Mouse (Mus musculus) heart, embryonic 14.5 days (tissue): ENCODE results near the gene Map3k5. TPM values are rescaled to one million over a fixed set of nuclear protein-coding genes. Genes with fewer than 3 reads are reported as not detected.

ENCODE experiments used
- ATAC-seq: fragments of 200-750 bp; cut with Nextera tagmentation; 2 replicates; pipeline ENCODE4 v1.8.0; 2017; ENCODE audit warnings: low read depth, moderate TSS enrichment; ENCODE audit not compliant: insufficient number of reproducible peaks, insufficient read depth, low FRiP score
- H3K27ac ChIP-seq, 2 experiments: fragments of 200-500 bp in 1 of 2; fragments of 300-500 bp in 1 of 2; sonication (generic) in 1 of 2; replicated peaks in 1 of 2; 2 replicates each; pipeline ENCODE4 v1.5.1; 2012 to 2014; ENCODE audit warnings: low read depth in 2 of 2, low read length in 2 of 2, control low read depth in 1 of 2, mild to moderate bottlenecking in 1 of 2, mixed read lengths in 1 of 2; ENCODE audit not compliant: control insufficient read depth in 1 of 2, insufficient read depth in 1 of 2
- H3K27me3 ChIP-seq: fragments of 300-500 bp; sonication (generic); 2 replicates; pipeline ENCODE4 v1.6.1; 2014; ENCODE audit warnings: mild to moderate bottlenecking, low read length, control low read depth; ENCODE audit not compliant: control insufficient read depth, insufficient read depth
- H3K36me3 ChIP-seq: fragments of 300-500 bp; sonication (generic); 2 replicates; pipeline ENCODE4 v1.6.1; 2014; ENCODE audit warnings: mild to moderate bottlenecking, control low read depth, low read length, mixed read lengths; ENCODE audit not compliant: control insufficient read depth, insufficient read depth
- H3K4me1 ChIP-seq, 2 experiments: fragments of 200-500 bp in 1 of 2; fragments of 300-500 bp in 1 of 2; sonication (generic) in 1 of 2; 2 replicates each; pipeline ENCODE4 v1.6.1; 2012 to 2014; ENCODE audit warnings: low read length in 2 of 2, control low read depth in 1 of 2, mixed read lengths in 1 of 2; ENCODE audit not compliant: control insufficient read depth in 2 of 2, insufficient read depth in 2 of 2
- H3K4me2 ChIP-seq: fragments of 300-500 bp; sonication (generic); 2 replicates; pipeline ENCODE4 v1.6.1; 2014; ENCODE audit warnings: mild to moderate bottlenecking, low read length
- H3K4me3 ChIP-seq, 2 experiments: fragments of 200-500 bp in 1 of 2; fragments of 300-500 bp in 1 of 2; sonication (generic) in 1 of 2; 2 replicates each; pipeline ENCODE4 v1.5.1; 2012 to 2014; ENCODE audit warnings: low read length in 2 of 2, mild to moderate bottlenecking in 2 of 2, control low read depth in 1 of 2, low read depth in 1 of 2, moderate library complexity in 1 of 2; ENCODE audit not compliant: control insufficient read depth in 1 of 2, insufficient read depth in 1 of 2
- H3K9ac ChIP-seq: fragments of 300-500 bp; sonication (generic); 2 replicates; pipeline ENCODE4 v1.6.1; 2014; ENCODE audit warnings: mild to moderate bottlenecking, low read length
- H3K9me3 ChIP-seq: fragments of 300-500 bp; sonication (generic); 2 replicates; pipeline ENCODE4 v1.6.1; 2016; ENCODE audit warnings: low read length, control low read depth; ENCODE audit not compliant: control insufficient read depth
- WGBS: fragments of 180-500 bp; shearing (Covaris S2); extraction: QIAGEN DNeasy Blood & Tissue Kit; methylation state at CpG from one replicate; pipeline ENCODE4 v1.1.7; 2014; 5-methylcytosine and 5-hydroxymethylcytosine counted together
- polyA plus RNA-seq: library from polyadenylated mRNA; unstranded; fragments of >200 nt; fragmentation: Nextera tagmentation; extraction: Ambion mirVana; gene quantifications from 2 replicates; pipeline ENCODE4 v1.2.1, GENCODE M21; 2014

Gene Map3k5
- polyA plus RNA-seq, 1 experiment from 2014 or later = 4.5 TPM

- no peak for ATAC-seq
- no peak overlapping the region for H3K9ac ChIP-seq
- no peaks in the 10 kb centered on the region for H3K4me1 ChIP-seq
- 70% methylated on average over 3 of the region's 3 CpGs for WGBS
- no peaks in the 10 kb centered on the region for H3K9me3 ChIP-seq
- H3K36me3 ChIP-seq = 0 out of 2 replicates have a peak, but pooled peaks cover 2% of the 10 kb centered on the region
- no peak overlapping the region for H3K4me3 ChIP-seq
- H3K27me3 ChIP-seq = no peaks in the 10 kb centered on the region
- no peak overlapping the region for H3K27ac ChIP-seq
- no peak overlapping the region for H3K4me2 ChIP-seq
Observed at GRCm38 (mm10) chr10:20089026-20089425, 154.8 kb downstream of the Map3k5 start.

GRCm38 (mm10) chr10:20090171-20090570 lies 155.9 kb downstream of the Map3k5 start:
- Histone ChIP-seq H3K27ac (no peak overlapping the region), H3K4me1 (no peaks in the 10 kb centered on the region), H3K4me2 (no peak overlapping the region), H3K27me3 (no peaks in the 10 kb centered on the region), H3K4me3 (no peak overlapping the region), H3K9me3 (no peaks in the 10 kb centered on the region), H3K9ac (no peak overlapping the region), H3K36me3 (peaks cover 7% of the 10 kb centered on the region; the same call in 1 of the 2 replicates)
- no peak for ATAC-seq
- 94% methylated on average over 11 of the region's 11 CpGs for WGBS

- Histone ChIP-seq H3K9me3 (no peaks in the 10 kb centered on the region), H3K4me3 (no peak overlapping the region), H3K27me3 (no peaks in the 10 kb centered on the region), H3K36me3 (peaks cover 5% of the 10 kb centered on the region; the same call in 1 of the 2 replicates), H3K4me1 (no peaks in the 10 kb centered on the region), H3K27ac (no peak overlapping the region), H3K9ac (no peak overlapping the region), H3K4me2 (no peak overlapping the region)
- no peak for ATAC-seq
- 87% methylated on average over 2 of the region's 2 CpGs for WGBS
Observed at GRCm38 (mm10) chr10:20091416-20091815, 157.1 kb downstream of the Map3k5 start.

- H3K4me2 ChIP-seq = no peak overlapping the region
- H3K9ac ChIP-seq = no peak overlapping the region
- no peak overlapping the region for H3K27ac ChIP-seq
- no peaks in the 10 kb centered on the region for H3K27me3 ChIP-seq
- H3K4me1 ChIP-seq = no peaks in the 10 kb centered on the region
- H3K9me3 ChIP-seq = no peaks in the 10 kb centered on the region
- ATAC-seq = no peak
- 79% methylated on average over 3 of the region's 3 CpGs for WGBS
- H3K36me3 ChIP-seq = peaks cover 5% of the 10 kb centered on the region; the same call in 1 of the 2 replicates
- H3K4me3 ChIP-seq = no peak overlapping the region
Observed at GRCm38 (mm10) chr10:20092371-20092770, 158.1 kb downstream of the Map3k5 start.

- H3K27ac ChIP-seq = no peak overlapping the region
- ATAC-seq = no peak
- H3K4me1 ChIP-seq = peaks cover 10 to 17% of the 10 kb centered on the region in 2 experiments
- H3K9ac ChIP-seq = no peak overlapping the region
- H3K27me3 ChIP-seq = no peaks in the 10 kb centered on the region
- H3K36me3 ChIP-seq = peaks cover 26% of the 10 kb centered on the region
- 88% methylated on average over 6 of the region's 6 CpGs for WGBS
- no peak overlapping the region for H3K4me3 ChIP-seq
- H3K9me3 ChIP-seq = no peaks in the 10 kb centered on the region
- no peak overlapping the region for H3K4me2 ChIP-seq
Observed at GRCm38 (mm10) chr10:20101456-20101855, 167.2 kb downstream of the Map3k5 start.

GRCm38 (mm10) chr10:20104271-20104931 lies 170.1 kb downstream of the Map3k5 start:
- Histone ChIP-seq H3K27ac (no peak overlapping the region), H3K4me2 (no peak overlapping the region), H3K9me3 (no peaks in the 10 kb centered on the region), H3K36me3 (peaks cover 46% of the 10 kb centered on the region), H3K9ac (no peak overlapping the region), H3K27me3 (no peaks in the 10 kb centered on the region), H3K4me1 (peaks cover 10 to 17% of the 10 kb centered on the region in 2 experiments), H3K4me3 (no peak overlapping the region)
- 56% methylated on average over 8 of the region's 8 CpGs for WGBS
- ATAC-seq = peak; percentile 64; the same call in 1 of the 2 replicates

- WGBS = 77% methylated on average over 4 of the region's 4 CpGs
- H3K4me1 ChIP-seq = peaks cover 10 to 17% of the 10 kb centered on the region in 2 experiments
- H3K27me3 ChIP-seq = no peaks in the 10 kb centered on the region
- H3K36me3 ChIP-seq = peaks cover 41% of the 10 kb centered on the region
- H3K27ac ChIP-seq = 0 out of 4 replicates have a peak overlapping the region, but pooled peaks of 1 of the 2 experiments have one; percentile 30
- no peak overlapping the region for H3K4me3 ChIP-seq
- ATAC-seq = no peak
- no peaks in the 10 kb centered on the region for H3K9me3 ChIP-seq
- H3K9ac ChIP-seq = no peak overlapping the region
- H3K4me2 ChIP-seq = no peak overlapping the region
Observed at GRCm38 (mm10) chr10:20105575-20105974, 171.3 kb downstream of the Map3k5 start.

GRCm38 (mm10) chr10:20107031-20107430 lies 172.8 kb downstream of the Map3k5 start:
- peaks cover 10 to 17% of the 10 kb centered on the region in 2 experiments for H3K4me1 ChIP-seq
- H3K27ac ChIP-seq = no peak overlapping the region
- H3K4me2 ChIP-seq = no peak overlapping the region
- H3K27me3 ChIP-seq = no peaks in the 10 kb centered on the region
- peaks cover 34% of the 10 kb centered on the region for H3K36me3 ChIP-seq
- no peak overlapping the region for H3K9ac ChIP-seq
- no peak overlapping the region for H3K4me3 ChIP-seq
- no peak for ATAC-seq
- H3K9me3 ChIP-seq = no peaks in the 10 kb centered on the region
- 95% methylated on average over 14 of the region's 14 CpGs for WGBS
